Mouse (Mus musculus): ENCODE measurements around the gene Pip4k2b.

The Pip4k2b gene

DNA sequence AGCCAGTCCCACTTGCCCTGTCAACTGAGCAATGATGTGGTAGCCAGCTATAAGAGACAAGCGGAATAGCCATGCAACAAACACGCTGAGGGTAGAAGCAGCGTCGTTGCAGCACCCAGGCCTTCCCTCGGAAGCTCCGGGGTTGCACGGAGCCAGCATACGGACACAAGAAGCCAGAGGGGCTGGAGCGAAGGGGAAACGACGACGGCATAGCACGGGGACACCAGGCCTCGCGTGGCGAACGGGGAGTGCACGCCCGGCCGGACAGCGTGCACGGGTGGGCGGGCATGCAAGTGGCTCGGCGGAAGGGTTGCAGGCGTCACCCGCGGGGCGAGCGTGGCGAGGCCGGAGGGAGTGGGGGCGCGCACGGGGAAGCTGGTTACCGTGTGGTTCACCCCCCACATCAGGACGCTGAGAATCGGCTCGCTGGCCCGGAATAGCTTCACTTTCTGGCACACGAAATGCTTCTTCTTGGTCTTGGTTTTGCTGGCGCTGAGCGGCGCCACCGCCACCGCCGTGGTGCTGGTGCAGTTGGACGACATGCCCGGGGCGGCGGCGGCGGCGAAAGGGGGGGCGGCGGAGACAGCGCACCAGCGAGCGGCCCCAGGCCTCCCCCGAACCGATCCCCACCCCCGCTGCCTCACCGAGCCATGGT lies at the start of gene Pip4k2b:
TSS of gene Pip4k2b (minus strand) at position 642 of the 655 bp plus-strand sequence.
- DNase-seq (ENCODE audit: low read depth, low spot score), result peak; percentile 37

- peak; percentile 80 for DNase-seq (ENCODE audit: low read depth, low spot score)
Observed at GRCm38 (mm10) chr11:97793165-97793564, 48.7 kb upstream of the Pip4k2b start.

GRCm38 (mm10) chr11:97790778-97791438 lies 46.4 kb upstream of the Pip4k2b start:
- DNase-seq (ENCODE audit: low read depth, low spot score), result peak; percentile 48

DNA sequence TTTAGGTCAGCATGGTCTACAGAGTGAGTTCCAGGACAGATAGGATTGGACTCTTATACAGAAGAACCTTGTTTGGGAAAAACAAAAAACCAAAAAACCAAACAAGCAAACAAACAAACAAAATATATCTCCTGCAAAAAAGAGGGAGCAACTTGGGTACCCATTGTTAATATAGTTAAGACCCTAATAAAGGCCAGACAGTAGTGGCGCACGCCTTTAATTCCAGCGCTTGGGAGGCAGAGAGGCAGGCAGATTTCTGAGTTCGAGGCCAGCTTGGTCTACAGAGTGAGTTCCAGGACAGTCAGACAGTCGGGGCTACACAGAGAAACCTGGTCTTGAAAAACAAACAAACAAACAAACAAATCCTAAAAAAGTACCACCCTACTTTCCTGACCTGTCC lies 45.2 kb upstream of the Pip4k2b start:
- DNase-seq (ENCODE audit: low read depth, low spot score), result no peak

GRCm38 (mm10) chr11:97787961-97788360 lies 43.5 kb upstream of the Pip4k2b start:
- peak; percentile 85 for DNase-seq (ENCODE audit: low read depth, low spot score)

DNA sequence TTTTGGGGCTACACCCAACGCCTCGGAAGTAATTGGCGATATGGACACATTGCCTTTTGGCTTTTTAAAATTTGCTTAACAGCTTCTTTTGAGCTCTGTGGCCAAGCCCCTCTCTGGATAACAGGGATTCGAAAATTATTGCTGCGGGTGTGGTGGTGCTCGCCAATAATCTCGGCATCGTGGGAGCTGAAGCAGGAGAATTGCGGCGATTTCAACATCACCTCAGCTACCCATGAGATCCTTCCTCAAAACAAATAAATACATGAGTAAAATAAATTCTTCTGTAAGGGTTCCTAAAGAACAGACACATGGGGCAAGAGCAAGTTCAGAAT lies 38.0 kb upstream of the Pip4k2b start:
- no peak for DNase-seq (ENCODE audit: low read depth, low spot score)

DNA sequence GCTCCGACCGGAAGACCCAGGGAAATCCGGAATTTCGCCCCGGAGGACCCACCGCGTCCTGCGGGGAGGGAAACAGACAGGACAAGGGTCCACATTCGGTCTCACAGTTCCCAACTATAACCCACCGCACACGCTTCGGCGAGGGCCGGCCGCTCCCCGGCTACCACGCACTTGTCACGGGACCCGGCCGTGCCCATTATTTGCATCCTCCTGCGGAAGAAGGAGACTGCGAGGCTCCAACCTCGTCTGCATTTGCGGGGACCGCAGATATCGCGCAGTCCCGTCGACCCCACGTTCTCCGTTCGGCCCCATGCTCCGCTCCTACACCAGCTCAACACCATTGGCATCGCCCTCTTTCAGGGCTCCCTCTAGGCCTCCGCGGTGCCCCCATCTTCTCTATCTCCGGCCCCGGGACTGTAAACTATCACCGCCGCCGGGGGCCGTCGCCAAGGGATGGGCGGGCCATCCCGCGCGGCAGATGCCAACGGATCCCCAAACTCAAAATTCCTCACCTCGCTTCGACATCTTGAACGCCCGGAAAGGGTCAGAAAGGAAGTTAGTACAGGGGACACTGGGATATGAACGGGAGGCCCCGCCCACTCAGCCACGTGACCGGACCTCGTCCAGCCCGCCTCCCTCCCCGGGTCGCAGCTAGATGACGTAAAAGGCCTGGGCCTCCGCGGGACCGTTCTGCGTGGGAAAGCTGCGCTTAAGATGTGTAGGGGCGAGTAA lies 37.5 kb upstream of the Pip4k2b start, which contains the start of gene Rpl23:
TSS of gene Rpl23 (minus strand) at position 606 of the 732 bp plus-strand sequence.
- peak; percentile 98 for DNase-seq (ENCODE audit: low read depth, low spot score)

DNA sequence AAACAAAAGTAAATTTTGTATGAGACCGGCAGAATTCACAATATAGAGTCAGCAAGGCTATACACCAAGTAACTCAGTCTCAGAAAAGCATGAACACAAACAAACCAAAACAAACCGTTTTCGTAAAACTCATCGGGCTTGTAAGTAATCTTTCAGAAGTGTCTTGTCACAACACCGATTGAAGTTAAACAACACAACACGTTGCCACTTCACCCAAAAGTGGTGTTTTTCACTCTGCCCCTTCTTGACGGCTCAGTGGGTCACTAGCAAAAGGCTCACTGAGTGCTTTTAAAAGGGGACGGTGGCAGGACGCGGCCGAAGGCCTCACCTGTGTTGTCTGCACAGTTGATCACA lies 37.0 kb upstream of the Pip4k2b start:
- DNase-seq (ENCODE audit: low read depth, low spot score), result no peak

DNA sequence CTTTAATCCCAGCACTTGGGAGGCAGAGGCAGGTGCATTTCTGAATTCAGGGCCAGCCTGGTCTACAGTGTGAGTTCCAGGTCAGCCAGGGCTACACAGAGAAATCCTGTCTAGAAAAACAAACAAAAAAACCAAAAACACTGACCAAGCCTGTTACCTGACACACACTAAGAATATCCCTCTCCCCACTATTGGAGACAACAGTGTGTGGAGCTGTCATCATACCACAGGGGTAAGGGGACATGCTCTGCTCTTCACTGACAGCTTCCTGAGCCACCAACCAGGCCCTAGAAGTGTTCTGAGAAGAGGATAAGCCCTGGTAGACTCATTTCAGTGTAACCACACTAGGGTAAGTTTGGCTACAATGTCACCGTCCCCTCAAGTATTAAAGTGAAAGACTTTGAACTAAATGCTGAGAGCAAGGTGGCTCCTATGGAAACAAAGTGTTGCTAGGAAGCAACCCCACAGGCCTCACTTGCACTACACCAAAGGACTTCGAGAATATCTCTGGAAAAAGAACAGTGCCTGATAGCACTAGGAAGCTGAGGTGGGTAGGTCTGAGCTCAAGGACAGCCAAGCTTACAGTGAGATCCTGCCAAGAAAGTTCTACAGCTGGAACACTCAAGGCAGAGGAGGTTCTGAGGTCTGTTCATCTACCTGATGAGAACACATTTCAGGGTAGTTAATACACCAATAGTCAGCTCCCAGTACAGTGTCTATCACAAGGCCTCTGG lies 35.6 kb upstream of the Pip4k2b start:
- DNase-seq (ENCODE audit: low read depth, low spot score), result no peak

- no peak for DNase-seq (ENCODE audit: low read depth, low spot score)
Observed at GRCm38 (mm10) chr11:97778918-97779317, 34.4 kb upstream of the Pip4k2b start.

DNA sequence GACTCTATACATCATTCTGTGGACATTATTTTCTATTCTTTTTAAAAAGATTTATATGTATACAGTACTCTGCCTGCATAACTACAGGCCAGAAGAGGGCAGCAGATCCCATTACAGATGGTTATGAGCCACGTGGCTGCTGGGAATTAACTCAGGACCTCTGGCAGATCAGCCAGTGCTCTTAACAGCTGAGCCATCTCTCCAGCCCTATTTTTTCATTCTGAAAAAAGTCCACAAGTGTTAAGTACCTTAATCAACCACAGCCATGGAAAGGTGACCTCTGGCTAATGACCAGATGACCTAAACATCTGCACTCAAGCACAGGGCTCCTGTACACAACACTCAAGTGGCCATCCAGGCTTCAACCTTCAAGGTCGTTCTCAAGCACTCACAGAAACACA lies 32.6 kb upstream of the Pip4k2b start:
- peak; percentile 73 for DNase-seq (ENCODE audit: low read depth, low spot score)

DNA sequence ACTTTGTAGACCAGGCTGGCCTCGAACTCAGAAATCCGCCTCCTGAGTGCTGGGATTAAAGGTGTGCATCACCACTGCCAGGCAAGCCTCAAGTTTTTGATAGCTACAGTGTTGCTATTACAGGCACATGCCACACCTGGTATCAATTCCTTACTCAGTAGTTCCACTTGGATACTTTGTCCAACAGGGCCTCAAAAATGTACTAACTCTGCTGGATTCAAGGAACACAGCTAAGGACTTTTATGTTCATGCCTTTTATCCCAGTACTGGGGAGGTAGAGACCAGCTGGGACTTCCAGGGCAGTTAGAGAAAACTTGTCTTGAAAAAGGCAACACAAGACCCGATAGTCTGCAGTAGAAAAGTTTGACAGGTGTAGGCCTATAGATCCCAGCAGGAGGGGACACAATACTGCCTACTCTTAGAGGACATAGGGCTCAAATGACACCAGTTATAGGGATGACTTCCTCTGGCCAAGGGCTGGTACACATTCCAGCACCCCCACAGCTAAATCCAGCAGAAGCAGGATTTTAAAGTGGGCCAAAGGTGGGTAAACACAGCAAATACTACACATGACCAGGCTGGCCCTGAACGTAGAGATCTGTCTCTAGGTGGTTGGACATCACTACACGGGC lies 32.1 kb upstream of the Pip4k2b start:
- peak; percentile 76 for DNase-seq (ENCODE audit: low read depth, low spot score)

GRCm38 (mm10) chr11:97775808-97776496 lies 31.4 kb upstream of the Pip4k2b start, which contains the start of gene 1700001P01Rik:
Gene 1700001P01Rik (minus strand): TSS chr11:97775918.
- DNase-seq (ENCODE audit: low read depth, low spot score), result peak; percentile 88

DNA sequence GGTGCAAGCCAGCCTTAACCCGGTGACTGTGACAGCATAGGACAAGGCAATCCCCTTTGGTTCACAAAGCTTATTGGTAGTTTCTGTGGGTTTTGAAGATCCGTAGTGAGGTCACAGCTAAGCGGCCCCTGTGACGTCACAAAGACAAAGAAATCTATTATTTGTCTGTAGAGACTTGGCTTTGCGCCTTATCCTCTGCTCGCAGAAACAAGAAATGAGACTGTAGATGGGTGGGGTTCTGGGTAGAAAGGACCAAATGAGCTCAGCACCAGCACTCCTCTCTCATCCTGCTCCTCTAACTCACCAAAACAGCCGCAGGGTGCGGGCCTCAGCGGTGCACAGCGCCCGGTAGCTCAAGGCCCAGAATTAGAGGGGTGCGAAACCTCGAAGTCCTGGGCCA lies 30.7 kb upstream of the Pip4k2b start:
- no peak for DNase-seq (ENCODE audit: low read depth, low spot score)

DNA sequence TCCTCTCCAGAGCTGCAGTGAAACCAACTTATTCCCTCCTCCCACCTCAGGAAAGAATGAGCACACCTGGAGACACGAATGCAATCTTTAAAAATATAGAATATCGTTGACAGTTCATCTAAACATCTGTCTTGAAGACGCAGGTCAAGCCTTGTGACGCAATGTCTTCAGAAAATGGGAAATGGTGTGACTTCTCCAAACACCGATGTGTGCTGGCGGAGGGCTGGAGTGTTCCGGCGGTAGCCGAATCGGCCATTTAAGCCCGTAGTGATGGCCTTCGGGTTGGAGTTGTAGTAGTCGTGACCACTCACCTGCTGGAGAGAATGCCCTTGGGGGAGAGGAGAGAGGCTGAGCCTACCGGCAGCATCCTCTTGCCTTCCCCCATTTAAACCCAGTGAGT lies 26.9 kb upstream of the Pip4k2b start:
- DNase-seq (ENCODE audit: low read depth, low spot score), result no peak

GRCm38 (mm10) chr11:97769704-97770103 lies 25.2 kb upstream of the Pip4k2b start:
- DNase-seq (ENCODE audit: low read depth, low spot score), result no peak

DNA sequence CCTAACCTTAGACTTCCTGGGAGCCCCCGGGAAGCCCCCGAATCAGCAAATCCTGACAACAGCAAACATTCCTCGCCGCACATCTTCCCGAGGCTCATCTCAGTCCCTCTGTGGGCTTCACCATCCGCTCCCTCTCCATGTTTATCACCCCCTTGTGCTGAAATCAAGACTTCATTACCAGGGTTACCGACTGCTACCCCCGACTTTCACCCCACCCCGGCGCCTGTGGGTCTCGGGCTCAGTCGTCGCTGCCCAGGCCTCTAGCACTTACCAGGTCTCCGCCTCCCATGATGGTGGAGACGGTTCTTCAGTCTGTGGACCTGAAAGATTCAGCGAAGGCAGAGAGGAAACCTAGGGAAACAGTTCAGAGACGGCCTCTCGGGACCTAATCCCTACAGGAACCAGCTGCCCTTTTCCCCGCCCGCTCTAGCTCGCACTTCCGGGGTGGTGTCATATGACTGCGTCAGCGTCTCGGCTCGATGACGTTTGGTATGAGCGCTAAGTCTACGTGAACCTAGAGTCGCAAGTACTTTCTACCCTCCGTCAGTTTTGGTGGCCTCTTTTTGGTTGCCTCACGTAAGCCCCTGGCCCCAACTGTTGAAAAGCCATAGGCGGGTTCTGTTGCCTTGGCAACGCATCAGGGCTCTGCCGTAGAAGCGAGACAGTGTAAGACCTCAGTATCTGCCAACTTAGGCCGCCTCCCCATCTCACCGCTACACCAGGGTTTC lies 21.8 kb upstream of the Pip4k2b start, which contains the start of gene Cwc25:
TSS of gene Cwc25 (minus strand) at position 403 of the 728 bp plus-strand sequence.
- peak; percentile 98 for DNase-seq (ENCODE audit: low read depth, low spot score)

DNA sequence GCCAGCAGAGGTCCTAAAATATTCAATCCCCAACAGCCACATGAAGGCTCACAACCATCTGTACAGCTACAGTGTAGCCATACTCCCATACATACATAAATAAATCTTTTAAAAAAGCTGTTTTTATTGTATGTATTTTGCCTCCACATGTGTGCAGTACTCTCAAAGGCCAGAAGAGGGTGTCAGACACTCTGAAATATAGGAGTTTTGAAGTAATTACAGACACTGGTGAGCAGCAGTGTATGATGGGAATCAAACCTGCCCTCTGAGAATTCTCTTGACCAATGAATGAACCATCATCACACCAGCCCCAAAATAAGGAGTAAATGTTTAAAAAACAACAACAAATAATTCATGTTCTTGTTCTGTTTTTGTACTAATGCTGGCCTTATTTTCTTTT lies 17.1 kb upstream of the Pip4k2b start:
- no peak for DNase-seq (ENCODE audit: low read depth, low spot score)

GRCm38 (mm10) chr11:97758942-97759341 lies 14.4 kb upstream of the Pip4k2b start:
- no peak for DNase-seq (ENCODE audit: low read depth, low spot score)

DNA sequence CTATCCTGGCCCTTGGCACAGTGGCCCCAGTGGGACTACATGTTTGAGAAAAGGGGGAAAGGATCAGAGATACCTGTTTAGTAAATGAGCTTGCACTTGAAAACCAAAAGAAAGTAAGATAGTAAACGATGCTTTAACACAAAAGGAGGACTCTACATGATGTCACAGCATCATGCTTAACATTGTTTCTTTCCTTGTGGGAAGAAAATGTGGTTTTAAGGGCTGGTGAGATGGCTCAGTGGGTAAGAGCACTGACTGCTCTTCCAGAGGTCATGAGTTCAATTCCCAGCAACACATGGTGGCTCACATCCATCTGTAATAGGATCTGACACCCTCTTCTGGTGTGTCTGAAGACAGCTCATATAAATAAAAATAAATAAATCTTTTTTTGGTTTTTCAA lies 13.6 kb upstream of the Pip4k2b start:
- DNase-seq (ENCODE audit: low read depth, low spot score), result no peak
